Mouse (Mus musculus) naive thymus-derived CD4-positive, alpha-beta T cell, adult 2 months (primary cell): ENCODE measurements around the gene Gm20695.

Experiments used
- DNase-seq: peaks from one replicate; pipeline ENCODE4 v3.0.0-alpha.2; 2011; ENCODE audit warnings: low read depth

Gm20695 gene

GRCm38 (mm10) chr16:3895173-3895792 is 10.8 kb downstream of the Gm20695 start:
- DNase-seq, result peak; percentile 59

- no peak for DNase-seq
Observed at GRCm38 (mm10) chr16:3896046-3896445, 11.6 kb downstream of the Gm20695 start.

GRCm38 (mm10) chr16:3896553-3896952 is 12.1 kb downstream of the Gm20695 start:
- no peak for DNase-seq

- DNase-seq, result no peak
Observed at GRCm38 (mm10) chr16:3907471-3907870, 23.0 kb downstream of the Gm20695 start.

- DNase-seq, result peak; percentile 92
Observed at GRCm38 (mm10) chr16:3908537-3909111, 24.2 kb downstream of the Gm20695 start, which contains the start of the genes 1700037C18Rik and Cluap1. Gene 1700037C18Rik (minus strand): TSS chr16:3908689. Gene Cluap1 (plus strand): TSS chr16:3908801.

GRCm38 (mm10) chr16:3909118-3909517 is 24.7 kb downstream of the Gm20695 start:
- no peak for DNase-seq

GRCm38 (mm10) chr16:3920756-3921155 is 36.3 kb downstream of the Gm20695 start:
- DNase-seq, result no peak

- DNase-seq, result no peak
Observed at GRCm38 (mm10) chr16:3923515-3923914, 39.1 kb downstream of the Gm20695 start.

GRCm38 (mm10) chr16:3923966-3924365 is 39.5 kb downstream of the Gm20695 start:
- DNase-seq, result no peak

GRCm38 (mm10) chr16:3928582-3928981 is 44.1 kb downstream of the Gm20695 start:
- DNase-seq, result no peak

GRCm38 (mm10) chr16:3929151-3929550 is 44.7 kb downstream of the Gm20695 start:
- DNase-seq, result no peak

GRCm38 (mm10) chr16:3933536-3933935 is 49.1 kb downstream of the Gm20695 start:
- DNase-seq, result no peak

- no peak for DNase-seq
Observed at GRCm38 (mm10) chr16:3934091-3934490, 49.6 kb downstream of the Gm20695 start.

- no peak for DNase-seq
Observed at GRCm38 (mm10) chr16:3934701-3935100, 50.3 kb downstream of the Gm20695 start.

GRCm38 (mm10) chr16:3951141-3951540 is 66.7 kb downstream of the Gm20695 start:
- no peak for DNase-seq

GRCm38 (mm10) chr16:3956369-3956768 is 71.9 kb downstream of the Gm20695 start:
- DNase-seq, result no peak

GRCm38 (mm10) chr16:3959261-3959660 is 74.8 kb downstream of the Gm20695 start:
- DNase-seq, result no peak

- no peak for DNase-seq
Observed at GRCm38 (mm10) chr16:3964990-3965389, 80.5 kb downstream of the Gm20695 start.

- DNase-seq, result no peak
Observed at GRCm38 (mm10) chr16:3965534-3965933, 81.1 kb downstream of the Gm20695 start.
